Mouse (Mus musculus) kidney, embryonic 16.5 days (tissue): ENCODE data around the gene Zfc3h1. TPM values are rescaled to one million over a fixed set of nuclear protein-coding genes. Genes with fewer than 3 reads are reported as not detected.

Experiments
- ATAC-seq: fragments of 200-750 bp; cut with Nextera tagmentation; 2 replicates; pipeline ENCODE4 v1.8.0; 2017; ENCODE audit warnings: moderate TSS enrichment; ENCODE audit not compliant: low FRiP score, low TSS enrichment
- H3K27ac ChIP-seq: fragments of 300-500 bp; sonication (generic); 2 replicates; pipeline ENCODE4 v1.5.1; 2014; ENCODE audit warnings: low read length
- H3K27me3 ChIP-seq: fragments of 300-500 bp; sonication (generic); 2 replicates; pipeline ENCODE4 v1.6.1; 2014; ENCODE audit warnings: low read length, control low read depth, mixed read lengths; ENCODE audit not compliant: insufficient read depth
- H3K36me3 ChIP-seq: fragments of 300-500 bp; sonication (generic); 2 replicates; pipeline ENCODE4 v1.6.1; 2014; ENCODE audit warnings: low read length, control low read depth, mixed read lengths; ENCODE audit not compliant: insufficient read depth
- H3K4me1 ChIP-seq: fragments of 300-500 bp; sonication (generic); 2 replicates; pipeline ENCODE4 v1.6.1; 2014; ENCODE audit warnings: low read length, control low read depth, mixed read lengths; ENCODE audit not compliant: insufficient read depth
- H3K4me2 ChIP-seq: fragments of 300-500 bp; sonication (generic); replicated peaks from 2 replicates; pipeline ENCODE4 v1.6.1; 2014; ENCODE audit warnings: low read depth, low read length
- H3K4me3 ChIP-seq: fragments of 300-500 bp; sonication (generic); 2 replicates; pipeline ENCODE4 v1.5.1; 2014; ENCODE audit warnings: mild to moderate bottlenecking, low read length
- H3K9ac ChIP-seq: fragments of 300-500 bp; sonication (generic); replicated peaks from 2 replicates; pipeline ENCODE4 v1.6.1; 2014; ENCODE audit warnings: low read length
- H3K9me3 ChIP-seq: fragments of 300-500 bp; sonication (generic); 2 replicates; pipeline ENCODE4 v1.6.1; 2016; ENCODE audit warnings: low read length, control low read depth
- WGBS: fragments of 180-500 bp; shearing (Covaris S2); extraction: QIAGEN DNeasy Blood & Tissue Kit; methylation state at CpG from one replicate; pipeline ENCODE4 v1.1.7; 2014; 5-methylcytosine and 5-hydroxymethylcytosine counted together
- polyA plus RNA-seq: library from polyadenylated mRNA; unstranded; fragments of >200 nt; fragmentation: Nextera tagmentation; extraction: Ambion mirVana; gene quantifications from 2 replicates; pipeline ENCODE4 v1.2.1, GENCODE M21; 2015

Zfc3h1 gene
- polyA plus RNA-seq, 1 experiment from 2014 or later: 17.0 TPM

DNA sequence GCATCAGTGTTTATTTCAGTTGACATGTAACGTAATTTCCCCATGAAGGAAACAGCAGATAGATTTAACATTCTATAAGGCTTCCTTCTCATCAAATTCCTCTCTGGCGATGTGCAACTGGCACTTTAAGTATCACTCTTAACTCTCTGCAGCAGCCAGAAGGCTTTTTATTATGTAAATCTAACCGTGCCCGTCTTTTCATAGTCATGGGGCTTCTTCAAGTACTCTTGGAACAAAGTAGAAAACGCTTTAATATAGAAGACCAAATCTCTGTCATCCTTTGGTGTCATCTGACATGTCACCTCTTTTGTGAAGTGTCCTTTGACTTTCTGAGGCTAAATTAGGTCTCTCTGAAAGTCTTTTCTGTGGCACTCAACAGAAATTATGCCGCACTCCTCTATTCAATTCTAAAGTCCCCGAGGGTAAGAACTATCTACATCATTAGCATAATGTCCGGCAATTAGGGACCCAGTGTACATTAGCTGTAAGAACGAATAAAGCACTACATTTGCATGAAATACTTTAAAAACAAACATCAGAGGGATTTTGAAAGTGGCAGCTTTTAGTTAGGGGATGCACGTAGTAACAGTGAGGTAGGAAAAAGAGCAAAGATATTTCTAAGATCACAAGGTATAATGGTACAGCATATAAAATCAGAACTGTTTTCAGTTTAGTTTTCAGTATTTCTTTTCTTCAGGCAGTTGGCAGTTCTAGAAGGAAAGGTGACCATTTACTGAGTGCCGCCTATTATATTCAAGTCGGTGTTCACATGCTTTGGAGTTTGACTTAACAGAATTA is 1.7 kb upstream of the Zfc3h1 start:
- Histone ChIP-seq H3K36me3 (0 out of 2 replicates have a peak, but pooled peaks cover 2% of the 10 kb centered on the region), H3K4me2 (peak overlapping the region; percentile 69), H3K4me3 (peak overlapping the region; percentile 96), H3K27me3 (no peaks in the 10 kb centered on the region), H3K9ac (peak overlapping the region; percentile 76), H3K27ac (peak overlapping the region; percentile 53), H3K4me1 (peaks cover 31% of the 10 kb centered on the region), H3K9me3 (no peaks in the 10 kb centered on the region)
- WGBS: 37% methylated on average over 12 of the region's 12 CpGs
- ATAC-seq: no peak

DNA sequence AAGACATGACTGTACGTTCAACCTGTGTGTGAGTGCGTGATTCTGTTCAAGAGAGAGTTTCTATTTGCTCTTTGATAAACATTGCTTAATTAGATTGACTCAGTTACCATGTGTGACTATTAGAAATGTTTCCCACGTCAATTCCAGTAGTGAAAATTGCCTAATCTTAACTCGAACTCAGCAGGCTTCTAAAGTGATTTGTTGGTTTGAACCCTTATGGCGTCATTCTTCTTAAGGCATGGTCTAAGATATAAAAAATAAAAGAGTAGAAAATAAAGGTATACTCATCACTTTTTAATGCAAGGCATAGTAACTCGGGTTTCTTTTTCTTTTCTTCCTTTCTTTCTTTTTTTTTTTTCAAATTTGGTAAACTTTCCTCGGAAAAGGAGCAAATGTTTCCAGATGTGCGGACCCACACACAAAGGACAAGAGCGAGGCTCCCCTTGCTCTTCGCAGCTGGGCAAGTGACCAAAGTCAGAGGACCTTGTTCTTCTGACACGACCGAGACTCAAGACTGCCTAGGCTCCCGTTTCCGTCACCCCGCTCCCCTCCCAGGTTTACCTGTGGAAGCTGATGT is 1.0 kb upstream of the Zfc3h1 start:
- WGBS: 1% methylated on average over 15 of the region's 15 CpGs
- 0 out of 2 replicates have a peak, but pooled peaks cover 2% of the 10 kb centered on the region for H3K36me3 ChIP-seq
- H3K4me2 ChIP-seq: peak overlapping the region; percentile 69
- H3K27ac ChIP-seq: peak overlapping the region; percentile 98
- H3K4me1 ChIP-seq: peaks cover 37% of the 10 kb centered on the region
- no peaks in the 10 kb centered on the region for H3K27me3 ChIP-seq
- ATAC-seq: no peak
- peak overlapping the region; percentile 96 for H3K4me3 ChIP-seq
- no peaks in the 10 kb centered on the region for H3K9me3 ChIP-seq
- H3K9ac ChIP-seq: peak overlapping the region; percentile 76

DNA sequence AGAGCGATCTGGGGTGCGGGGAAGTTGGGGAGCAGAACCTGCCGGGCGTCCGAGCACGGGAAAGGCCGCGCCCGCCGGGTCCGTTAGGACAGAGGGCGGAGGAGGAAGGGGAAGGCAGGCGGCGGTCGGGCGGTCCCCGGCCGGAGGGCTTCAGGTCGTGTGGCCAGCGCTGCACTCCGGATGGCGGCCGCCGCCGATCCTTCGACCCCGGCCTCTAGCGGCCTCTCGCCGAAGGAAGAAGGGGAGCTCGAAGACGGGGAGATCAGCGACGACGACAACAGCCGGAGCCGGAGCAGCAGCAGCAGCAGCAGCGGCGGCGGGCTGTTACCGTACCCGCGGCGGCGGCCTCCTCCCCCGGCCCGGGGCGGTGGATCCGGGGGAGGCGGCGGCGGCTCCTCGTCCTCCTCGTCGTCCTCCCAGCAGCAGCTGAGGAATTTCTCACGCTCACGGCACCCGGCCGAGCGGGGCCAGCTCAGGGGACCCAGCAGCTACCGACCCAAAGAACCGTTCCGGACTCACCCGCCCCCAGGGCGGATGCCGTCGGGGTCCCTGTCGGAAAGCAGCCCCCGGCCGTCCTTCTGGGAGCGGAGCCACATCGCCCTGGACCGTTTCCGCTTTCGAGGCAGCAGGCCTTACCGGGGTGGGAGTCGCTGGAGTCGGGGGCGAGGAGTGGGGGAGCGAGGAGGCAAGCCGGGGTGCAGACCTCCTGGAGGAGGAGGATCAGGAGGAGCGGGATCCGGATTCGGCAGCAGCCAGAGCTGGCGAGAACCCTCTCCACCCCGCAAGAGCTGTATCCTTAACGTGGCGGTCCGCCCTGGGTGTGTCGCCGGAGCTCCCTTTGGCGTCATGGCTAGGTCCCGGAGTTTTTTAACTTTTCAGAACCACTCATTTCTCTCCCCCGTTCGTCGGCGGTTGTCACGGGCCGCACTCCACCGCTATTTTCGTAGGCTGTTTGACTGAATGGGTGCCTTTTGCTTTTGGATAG is 551 bp downstream of the Zfc3h1 start:
- peak overlapping the region; percentile 73 for H3K4me2 ChIP-seq
- peak overlapping the region; percentile 96 for H3K4me3 ChIP-seq
- H3K9ac ChIP-seq: peak overlapping the region; percentile 95
- no peaks in the 10 kb centered on the region for H3K27me3 ChIP-seq
- peak; percentile 13 for ATAC-seq
- under 1% methylated on average over 79 of the region's 101 CpGs for WGBS
- H3K36me3 ChIP-seq: 0 out of 2 replicates have a peak, but pooled peaks cover 2% of the 10 kb centered on the region
- H3K9me3 ChIP-seq: no peaks in the 10 kb centered on the region
- H3K4me1 ChIP-seq: peaks cover 40% of the 10 kb centered on the region
- H3K27ac ChIP-seq: peak overlapping the region; percentile 98

DNA sequence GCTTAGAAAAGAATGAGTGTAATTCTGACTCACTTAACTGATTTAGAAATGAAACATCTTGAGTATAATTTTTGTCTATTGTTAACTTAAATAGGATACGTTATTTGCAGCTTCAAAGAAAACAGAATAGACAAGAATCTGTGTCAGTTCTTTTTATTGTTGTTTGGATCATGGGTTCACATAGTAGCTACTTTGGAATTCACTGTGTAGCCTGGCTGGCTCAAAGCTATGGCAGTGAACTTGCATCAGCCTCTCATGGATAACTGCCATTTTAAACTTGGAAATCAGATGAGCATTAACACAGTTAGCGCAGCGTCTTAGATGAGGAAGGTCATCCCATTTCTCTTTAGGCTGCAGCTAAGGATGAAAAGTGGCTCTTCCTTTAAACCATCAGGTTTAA is 3.1 kb downstream of the Zfc3h1 start:
- H3K36me3 ChIP-seq: peaks cover 8% of the 10 kb centered on the region; the same call in 1 of the 2 replicates
- H3K27me3 ChIP-seq: no peaks in the 10 kb centered on the region
- no peak overlapping the region for H3K27ac ChIP-seq
- no peak overlapping the region for H3K9ac ChIP-seq
- H3K4me1 ChIP-seq: peaks cover 32% of the 10 kb centered on the region
- H3K4me2 ChIP-seq: no peak overlapping the region
- no peak for ATAC-seq
- no peak overlapping the region for H3K4me3 ChIP-seq
- H3K9me3 ChIP-seq: no peaks in the 10 kb centered on the region
- 83% methylated on average over 3 of the region's 3 CpGs for WGBS

DNA sequence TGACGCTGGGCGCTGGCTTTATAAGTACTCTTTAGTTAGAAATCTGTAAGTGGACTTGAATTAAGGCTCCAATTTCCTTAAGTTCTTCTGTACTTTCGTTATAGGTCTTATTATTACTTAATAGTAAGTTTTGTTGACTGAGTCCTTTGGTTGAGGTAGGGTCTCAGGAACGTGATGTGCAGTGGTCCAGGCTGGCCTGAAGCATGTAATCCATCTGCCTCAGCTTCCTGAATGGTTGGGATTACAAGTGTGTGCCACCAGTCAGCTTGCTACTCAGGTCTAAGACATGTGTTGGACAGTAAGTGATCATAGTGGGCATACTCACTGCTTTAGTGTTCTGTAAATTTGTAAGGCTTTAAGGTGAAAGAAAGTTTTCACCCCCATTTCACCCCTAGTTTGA is 6.3 kb downstream of the Zfc3h1 start:
- no peaks in the 10 kb centered on the region for H3K27me3 ChIP-seq
- peaks cover 28% of the 10 kb centered on the region for H3K4me1 ChIP-seq
- ATAC-seq: no peak
- H3K4me2 ChIP-seq: no peak overlapping the region
- H3K36me3 ChIP-seq: peaks cover 17% of the 10 kb centered on the region; the same call in 1 of the 2 replicates
- H3K9ac ChIP-seq: no peak overlapping the region
- H3K27ac ChIP-seq: no peak overlapping the region
- no peaks in the 10 kb centered on the region for H3K9me3 ChIP-seq
- H3K4me3 ChIP-seq: no peak overlapping the region
- WGBS: 94% methylated on average over 4 of the region's 4 CpGs

DNA sequence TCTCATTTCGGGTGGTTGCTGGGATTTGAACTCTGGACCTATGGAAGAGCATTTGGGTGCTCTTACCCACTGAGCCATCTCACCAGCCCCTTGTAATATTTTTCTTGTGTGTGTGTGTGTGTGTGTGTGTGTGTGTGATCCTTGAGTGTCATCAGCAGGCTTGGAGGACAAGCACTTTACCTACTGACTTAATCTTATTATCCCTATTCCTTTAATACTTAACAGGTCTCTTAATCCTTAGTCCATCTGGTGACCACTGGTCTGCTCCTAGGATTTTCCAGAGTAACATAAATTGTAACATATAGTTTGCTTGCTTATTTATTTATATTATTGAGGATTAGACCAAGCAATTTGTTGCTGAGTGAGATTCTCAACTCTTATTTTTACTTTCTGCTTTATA is 7.1 kb downstream of the Zfc3h1 start:
- H3K4me1 ChIP-seq: peaks cover 21% of the 10 kb centered on the region
- no peaks in the 10 kb centered on the region for H3K27me3 ChIP-seq
- H3K9me3 ChIP-seq: no peaks in the 10 kb centered on the region
- H3K4me3 ChIP-seq: no peak overlapping the region
- no peak overlapping the region for H3K4me2 ChIP-seq
- no peak overlapping the region for H3K27ac ChIP-seq
- no peak overlapping the region for H3K9ac ChIP-seq
- ATAC-seq: no peak
- peaks cover 17% of the 10 kb centered on the region; the same call in 1 of the 2 replicates for H3K36me3 ChIP-seq
- 94% methylated on average over 1 of the region's 1 CpGs for WGBS

DNA sequence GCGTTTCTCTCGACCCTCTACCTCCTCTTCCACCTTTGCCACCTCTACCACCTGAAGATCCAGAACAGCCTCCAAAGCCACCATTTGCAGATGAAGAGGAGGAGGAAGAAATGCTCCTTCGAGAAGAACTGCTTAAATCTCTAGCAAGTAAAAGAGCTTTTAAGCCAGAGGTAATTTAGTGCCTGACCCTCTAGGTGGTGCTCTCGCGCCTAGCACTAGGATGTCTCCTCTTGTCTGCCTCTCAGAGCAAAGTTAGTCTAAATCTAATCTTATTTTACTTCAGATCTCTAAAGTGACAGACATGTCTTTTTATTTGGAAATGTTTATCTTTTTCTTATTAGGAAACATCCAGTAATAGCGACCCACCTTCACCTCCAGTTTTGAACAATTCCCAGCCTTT is 21.6 kb downstream of the Zfc3h1 start:
- H3K4me1 ChIP-seq: no peaks in the 10 kb centered on the region
- ATAC-seq: no peak
- H3K4me3 ChIP-seq: no peak overlapping the region
- no peaks in the 10 kb centered on the region for H3K9me3 ChIP-seq
- H3K9ac ChIP-seq: no peak overlapping the region
- H3K4me2 ChIP-seq: no peak overlapping the region
- H3K27me3 ChIP-seq: no peaks in the 10 kb centered on the region
- peaks cover 44% of the 10 kb centered on the region for H3K36me3 ChIP-seq
- no peak overlapping the region for H3K27ac ChIP-seq
- WGBS: 68% methylated on average over 6 of the region's 6 CpGs

DNA sequence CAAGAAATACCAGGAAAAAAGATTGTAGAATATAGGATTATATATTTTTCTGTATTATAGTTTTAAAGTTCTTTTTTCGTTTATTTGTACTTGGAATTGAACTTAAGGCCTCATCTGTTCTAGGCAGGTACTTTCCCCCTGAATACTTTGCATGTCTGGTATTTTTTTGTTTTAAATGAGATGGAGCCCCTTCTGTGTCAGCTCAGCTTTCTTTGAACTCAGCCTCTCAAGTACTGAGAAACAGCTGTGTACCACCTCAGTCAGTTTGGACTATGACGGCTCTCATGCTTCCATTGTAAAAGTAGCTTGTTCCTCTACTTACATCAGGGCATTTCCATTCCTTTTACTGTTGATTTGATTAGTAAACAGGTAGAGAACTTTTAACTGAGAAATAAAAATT is 28.7 kb downstream of the Zfc3h1 start:
- Histone ChIP-seq H3K9ac (no peak overlapping the region), H3K4me1 (no peaks in the 10 kb centered on the region)
- no peak for ATAC-seq

DNA sequence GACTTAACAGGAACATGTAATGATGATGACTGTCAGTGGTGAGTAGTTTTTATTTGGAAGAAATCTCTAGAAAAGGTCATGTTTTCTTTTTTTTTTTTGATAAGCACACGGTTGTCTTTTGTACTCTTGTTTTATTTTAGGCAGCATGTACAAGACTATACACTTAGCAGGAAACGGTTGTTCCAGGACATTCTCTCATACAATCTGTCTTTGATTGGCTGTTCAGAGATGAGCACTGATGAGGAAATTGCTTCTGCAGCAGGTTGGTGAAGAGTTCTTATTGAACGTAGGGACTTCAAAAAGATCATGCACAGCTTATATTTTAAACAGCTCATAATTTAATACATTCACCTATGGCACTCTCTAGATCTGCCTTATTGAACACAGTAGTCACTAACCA is 29.3 kb downstream of the Zfc3h1 start:
- 90% methylated on average over 3 of the region's 3 CpGs for WGBS
- no peaks in the 10 kb centered on the region for H3K4me1 ChIP-seq

More for the DNA sequence above, 28.7 kb downstream of the Zfc3h1 start:
- 90% methylated on average over 2 of the region's 2 CpGs for WGBS
- Histone ChIP-seq H3K4me2 (no peak overlapping the region), H3K4me3 (no peak overlapping the region), H3K27ac (no peak overlapping the region), H3K9me3 (no peaks in the 10 kb centered on the region), H3K36me3 (peaks cover 64% of the 10 kb centered on the region), H3K27me3 (no peaks in the 10 kb centered on the region)

More for the DNA sequence above, 29.3 kb downstream of the Zfc3h1 start:
- H3K27ac ChIP-seq: no peak overlapping the region
- ATAC-seq: no peak
- peaks cover 64% of the 10 kb centered on the region for H3K36me3 ChIP-seq
- H3K27me3 ChIP-seq: no peaks in the 10 kb centered on the region
- H3K9ac ChIP-seq: no peak overlapping the region
- no peak overlapping the region for H3K4me3 ChIP-seq
- no peaks in the 10 kb centered on the region for H3K9me3 ChIP-seq
- no peak overlapping the region for H3K4me2 ChIP-seq
